Mouse (Mus musculus) kidney, adult 11 months (tissue): ENCODE data around the gene Otub1.

Source experiments
- DNase-seq: peaks from one replicate; pipeline ENCODE4 v3.0.0; 2022

Gene Otub1

DNA sequence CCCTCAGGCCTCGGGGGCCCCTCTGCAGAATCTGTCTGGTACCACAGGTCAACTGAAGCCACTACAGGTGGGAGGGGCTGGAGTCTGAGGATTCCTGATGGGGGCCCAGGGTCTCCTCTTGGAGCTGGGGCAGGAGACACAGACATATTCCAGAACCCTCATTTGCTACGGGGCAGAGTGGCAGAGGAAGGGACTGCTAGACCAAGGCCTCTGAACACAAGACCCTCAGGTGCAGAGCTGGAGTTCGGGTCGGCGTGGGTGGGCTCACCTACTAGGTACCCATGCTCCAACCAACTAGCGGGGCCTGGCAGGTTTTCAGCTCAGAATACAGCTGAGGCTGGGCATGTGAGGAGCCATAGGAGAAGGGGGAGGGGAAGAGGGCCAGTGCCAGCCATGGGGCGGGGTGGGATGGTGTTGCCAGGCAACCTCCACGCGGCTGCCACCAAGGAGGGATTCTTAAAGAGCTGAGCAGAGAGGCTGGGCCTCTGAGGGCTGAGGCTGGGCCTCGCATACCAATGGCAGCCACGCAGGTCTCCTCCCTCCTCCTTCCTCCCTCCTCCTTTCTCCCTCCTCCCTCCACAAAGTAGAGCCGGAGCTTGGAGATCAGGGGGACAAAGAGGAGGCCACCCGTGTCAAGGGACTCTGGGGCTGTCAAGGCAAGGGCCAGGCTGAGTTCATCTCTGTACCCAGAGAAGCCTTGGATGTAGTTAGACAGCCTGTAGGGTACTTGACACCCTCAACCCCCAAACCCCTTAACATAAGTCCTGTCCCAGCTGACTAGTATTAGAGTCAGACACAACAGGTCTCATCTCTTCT lies 33.9 kb downstream of the Otub1 start:
- DNase-seq: peak; percentile 78

DNA sequence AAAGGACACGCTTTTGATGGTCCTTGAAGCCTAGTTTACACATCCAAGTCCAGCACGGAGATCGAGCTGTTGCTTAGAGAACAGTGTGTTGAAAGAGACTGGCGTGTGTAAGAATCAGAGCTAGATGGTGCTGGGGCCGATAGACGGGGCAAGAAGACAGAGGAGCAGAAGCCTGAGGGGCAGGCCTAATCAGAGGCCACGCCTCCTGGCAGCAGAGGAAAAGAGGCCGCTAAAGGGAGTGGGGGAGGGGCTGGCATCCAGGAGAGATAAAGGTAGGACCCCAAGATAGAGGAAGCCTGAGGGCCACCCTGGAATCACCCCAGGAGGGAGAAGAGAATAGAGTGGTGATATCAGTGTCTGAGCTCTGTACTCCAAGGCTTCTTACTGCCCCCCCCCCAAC lies 34.7 kb downstream of the Otub1 start:
- DNase-seq: no peak

DNA sequence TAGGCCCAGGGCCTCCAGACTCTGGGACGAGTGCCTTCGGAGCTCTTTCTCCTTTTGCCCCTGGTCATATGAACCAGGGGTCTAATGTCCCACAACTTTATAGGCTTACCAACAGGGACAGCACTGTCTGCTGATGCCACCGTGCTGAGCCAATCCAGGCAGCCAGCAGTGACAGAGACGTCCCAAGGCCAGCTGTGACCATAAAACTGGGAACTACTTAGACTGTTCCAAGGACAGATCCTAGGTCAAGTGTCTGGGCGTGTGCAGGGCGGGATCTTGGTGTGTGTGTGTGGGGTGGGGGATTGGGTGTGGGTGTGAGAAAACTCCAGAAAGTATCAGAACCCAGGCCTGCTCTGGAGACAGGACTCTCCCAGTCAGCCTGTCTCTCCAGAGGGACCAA lies 35.2 kb downstream of the Otub1 start:
- DNase-seq: no peak

DNA sequence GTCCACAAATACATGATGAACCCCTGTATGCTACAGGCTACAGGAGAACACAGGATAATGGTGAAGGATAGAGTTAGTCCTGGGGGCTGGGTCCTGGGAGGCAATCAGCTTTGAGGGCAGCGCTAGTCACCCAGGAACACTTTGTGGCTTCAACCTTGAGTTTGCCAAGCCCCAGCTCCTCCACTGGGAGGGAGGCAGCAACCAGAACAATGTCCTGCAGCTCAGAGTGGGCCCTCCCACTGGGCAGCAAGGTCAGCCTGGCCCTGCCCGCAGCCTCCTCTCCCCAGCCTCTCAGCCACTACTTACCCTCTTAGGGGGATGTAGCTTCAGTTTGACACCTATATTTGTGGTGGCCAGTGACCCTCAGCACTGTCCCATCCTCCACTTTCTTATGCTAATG lies 37.7 kb downstream of the Otub1 start:
- no peak for DNase-seq

DNA sequence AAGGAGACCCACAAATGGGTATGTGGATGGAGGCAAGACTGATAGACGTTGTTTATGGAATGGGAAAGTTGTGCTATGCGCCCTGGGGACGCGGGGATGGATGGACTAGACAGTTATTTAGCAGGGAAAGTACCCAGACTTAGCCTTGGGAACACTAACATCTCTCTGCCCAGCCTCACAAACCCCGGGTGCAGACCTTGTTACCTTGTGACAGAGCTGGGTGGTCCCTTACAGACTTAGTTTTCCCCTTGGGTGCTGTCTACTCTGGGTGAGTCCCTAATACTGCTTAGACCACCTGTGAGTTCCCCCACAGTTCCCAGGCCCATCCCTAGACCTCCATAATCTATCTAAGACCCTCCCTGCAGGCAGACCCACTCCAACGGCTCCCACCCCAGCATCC lies 39.3 kb downstream of the Otub1 start:
- DNase-seq: no peak

DNA sequence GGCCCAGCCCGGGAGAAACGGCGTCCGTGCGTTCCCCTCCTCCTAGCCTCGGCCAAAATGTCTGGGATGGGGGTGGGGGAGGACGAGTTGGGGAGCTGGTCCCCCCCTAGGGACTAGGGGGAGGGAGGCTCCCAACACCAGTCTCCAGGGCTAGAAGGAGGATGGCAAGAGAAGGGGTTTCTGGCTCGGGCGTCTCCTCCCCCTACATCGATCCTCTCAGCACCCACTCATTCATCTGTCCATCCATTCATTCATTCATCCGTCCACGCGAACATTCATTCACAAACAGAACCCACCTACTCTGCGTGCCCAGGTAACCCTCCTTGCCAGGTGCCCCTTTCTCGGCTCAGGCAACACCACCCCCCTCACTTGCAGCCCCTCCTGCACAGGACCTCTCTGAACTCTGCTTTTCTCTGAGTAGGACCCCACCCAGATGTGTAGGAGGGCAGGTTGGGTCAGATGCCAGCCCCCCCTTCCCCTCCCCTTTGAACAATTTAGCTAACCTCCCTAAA lies 39.9 kb downstream of the Otub1 start:
- DNase-seq: no peak

DNA sequence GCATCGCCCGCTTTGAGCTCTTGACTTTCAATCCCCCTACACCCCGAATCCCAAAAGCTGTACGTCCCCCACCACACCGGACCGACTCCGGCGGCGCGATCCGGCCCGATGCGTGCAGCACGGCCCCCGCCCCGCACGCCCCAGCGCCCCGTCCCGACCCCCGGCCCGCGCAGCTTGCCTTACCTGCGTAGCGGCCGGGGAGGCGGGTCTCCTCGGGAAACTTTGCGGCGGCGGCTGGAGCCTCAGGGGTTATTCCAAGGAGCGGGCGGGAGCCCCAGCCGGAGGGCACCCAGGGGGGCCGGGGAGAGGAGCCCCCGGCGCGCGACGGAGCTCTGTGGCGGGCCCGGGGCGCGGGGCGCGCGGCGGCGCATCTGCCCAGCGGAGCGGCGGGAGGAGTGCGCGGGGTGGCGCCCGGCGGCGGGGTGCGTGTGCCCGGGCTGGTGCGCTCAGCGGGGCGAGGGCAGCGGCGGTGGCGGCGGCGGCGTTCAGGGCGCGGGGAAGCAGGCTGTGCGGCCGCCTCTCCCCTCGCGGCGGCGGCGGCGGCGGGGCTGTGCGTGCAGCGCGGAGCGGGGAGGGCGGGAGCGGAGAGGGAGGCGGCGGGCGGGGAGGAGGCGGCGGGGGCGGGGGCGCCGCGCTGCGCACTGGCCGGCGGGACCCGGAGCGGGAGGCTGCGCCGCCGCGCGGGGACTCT lies 40.5 kb downstream of the Otub1 start:
- no peak for DNase-seq

DNA sequence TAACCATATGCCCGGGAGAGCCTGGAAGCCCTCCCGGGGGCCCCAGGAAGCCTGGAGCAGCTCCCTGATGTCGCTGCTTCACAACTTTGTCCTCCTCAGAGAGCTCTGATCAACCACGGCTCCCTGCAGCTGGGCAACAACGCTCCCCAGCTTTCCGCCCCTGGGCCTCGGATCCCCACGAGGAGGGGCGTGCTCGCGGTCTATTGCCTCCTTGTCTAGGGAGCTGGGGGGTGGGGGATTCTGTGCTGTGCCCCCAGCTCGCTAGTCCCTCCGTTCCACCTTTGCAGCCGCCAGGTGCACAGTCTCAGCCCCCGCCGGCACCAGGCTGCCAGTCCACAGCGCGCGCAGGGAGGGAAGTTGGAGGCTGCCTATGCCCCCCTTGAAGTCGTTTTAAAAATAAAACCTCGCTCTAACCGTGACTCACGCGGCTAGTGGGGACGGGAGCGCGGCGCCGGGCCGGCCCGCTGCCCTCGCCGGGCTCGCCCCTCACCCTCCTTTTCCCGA lies 41.2 kb downstream of the Otub1 start:
- no peak for DNase-seq

DNA sequence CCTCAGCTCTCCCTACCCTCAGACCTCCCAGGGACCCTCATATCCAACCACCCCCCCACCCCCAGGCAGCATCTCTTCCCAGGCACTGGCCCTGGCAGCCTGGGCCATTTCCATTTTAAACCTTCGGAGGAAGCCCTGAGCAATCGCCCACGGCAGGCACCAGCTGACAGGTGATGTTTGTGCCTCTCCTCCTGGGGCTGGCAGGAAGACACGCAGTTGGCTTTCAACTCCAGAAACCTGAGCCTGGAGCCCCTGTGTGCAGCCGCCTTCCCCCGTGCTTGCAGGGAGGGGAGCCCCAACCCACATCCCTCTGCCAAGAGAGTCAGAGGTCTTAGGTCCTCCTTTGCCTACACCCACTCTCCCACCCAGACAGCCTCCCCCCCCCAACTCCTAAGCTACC lies 41.9 kb downstream of the Otub1 start:
- no peak for DNase-seq

DNA sequence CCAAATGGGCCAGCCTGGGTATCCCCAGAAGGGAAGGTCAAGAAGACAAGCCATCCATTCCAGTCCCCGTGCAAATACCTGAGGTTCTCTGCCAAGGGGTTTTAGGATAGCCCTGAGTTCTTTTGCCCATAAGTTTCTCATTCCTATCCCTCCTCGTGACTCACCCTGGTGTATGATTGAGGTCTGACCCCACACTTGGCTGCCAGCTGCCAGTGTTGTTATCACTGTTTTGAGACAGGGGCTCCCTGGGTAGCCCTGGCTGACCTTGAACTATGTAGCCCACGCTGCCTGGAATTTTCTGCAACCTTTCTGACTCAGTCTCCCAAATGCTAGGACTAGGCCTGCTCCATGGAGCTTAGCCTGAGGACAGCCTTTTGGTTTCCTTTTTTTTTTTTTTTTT lies 45.1 kb downstream of the Otub1 start:
- no peak for DNase-seq

DNA sequence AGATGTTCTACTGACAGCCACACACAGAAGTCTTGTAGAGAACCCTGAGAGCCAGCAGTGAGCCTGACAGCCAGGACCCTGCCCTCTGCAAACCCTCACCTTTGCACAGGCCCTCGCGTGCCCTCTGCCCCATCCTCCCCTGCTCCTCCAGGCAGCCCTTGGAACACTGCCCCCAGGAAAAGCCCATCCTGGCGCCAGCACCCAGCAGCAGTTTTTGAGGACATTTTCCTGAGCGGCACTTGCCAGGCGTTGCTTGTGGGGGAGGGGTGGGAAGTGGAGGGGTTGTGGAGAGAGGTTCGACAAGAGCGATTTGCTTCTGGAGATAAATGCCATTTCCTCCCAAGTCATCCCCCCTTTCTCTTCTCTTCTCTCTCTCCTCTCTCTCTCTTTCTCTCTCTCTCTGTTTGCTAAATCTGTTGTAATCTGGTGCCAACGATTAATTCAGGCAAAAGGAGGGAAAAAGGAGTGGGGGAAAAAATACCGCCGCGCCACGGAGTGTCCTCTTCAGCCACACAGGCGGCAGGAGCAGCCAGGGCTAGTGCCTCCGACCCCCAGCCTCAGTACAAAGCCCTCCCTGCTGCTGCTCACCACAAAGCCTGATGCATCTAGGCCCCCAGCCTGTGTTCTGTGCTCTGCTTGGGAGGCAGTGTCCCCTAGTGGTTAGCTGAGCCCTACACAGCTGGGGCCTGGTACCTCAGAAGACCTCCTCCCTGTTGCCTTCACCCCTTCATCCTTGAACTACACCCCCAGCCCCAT lies 45.8 kb downstream of the Otub1 start:
- peak; percentile 82 for DNase-seq

DNA sequence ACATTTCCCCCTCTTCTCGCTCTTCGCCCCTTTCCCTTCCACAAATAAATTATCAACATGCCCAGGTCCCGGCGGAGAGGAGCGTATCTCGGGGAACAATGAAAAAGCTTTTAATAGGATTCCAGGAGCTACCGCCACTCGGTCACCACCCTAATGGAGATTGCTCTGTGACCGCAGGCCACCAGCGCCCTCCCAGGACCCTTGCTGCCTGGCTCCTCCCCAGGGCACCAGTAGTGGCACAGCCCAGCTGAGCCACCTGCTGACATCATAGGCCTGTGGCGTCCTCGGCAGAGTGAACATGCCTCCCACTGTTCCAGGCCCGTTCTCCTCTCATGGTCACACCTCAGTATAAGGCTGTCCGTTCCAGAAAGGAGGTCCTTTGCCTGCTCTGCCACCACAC lies 48.4 kb downstream of the Otub1 start:
- no peak for DNase-seq

DNA sequence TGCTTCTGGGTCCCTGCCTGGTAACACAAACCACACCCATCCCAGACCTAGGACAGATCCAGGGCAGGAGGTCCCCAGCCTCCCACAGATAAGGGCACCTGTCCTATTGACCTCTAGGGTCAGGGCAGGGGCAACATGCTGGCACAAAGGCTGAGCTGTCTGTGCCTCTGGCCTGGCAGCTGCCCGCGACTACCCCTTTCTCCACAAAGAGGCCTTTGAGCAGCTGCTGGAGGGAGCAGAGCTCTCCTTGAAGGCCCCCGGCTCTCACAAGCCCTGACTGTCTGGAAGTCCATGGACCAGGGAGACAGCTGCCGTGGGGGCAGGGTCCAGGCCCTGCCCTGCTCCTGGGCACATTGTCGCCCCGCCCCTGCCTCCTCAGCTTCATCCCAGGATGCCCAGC lies 50.9 kb downstream of the Otub1 start:
- no peak for DNase-seq

DNA sequence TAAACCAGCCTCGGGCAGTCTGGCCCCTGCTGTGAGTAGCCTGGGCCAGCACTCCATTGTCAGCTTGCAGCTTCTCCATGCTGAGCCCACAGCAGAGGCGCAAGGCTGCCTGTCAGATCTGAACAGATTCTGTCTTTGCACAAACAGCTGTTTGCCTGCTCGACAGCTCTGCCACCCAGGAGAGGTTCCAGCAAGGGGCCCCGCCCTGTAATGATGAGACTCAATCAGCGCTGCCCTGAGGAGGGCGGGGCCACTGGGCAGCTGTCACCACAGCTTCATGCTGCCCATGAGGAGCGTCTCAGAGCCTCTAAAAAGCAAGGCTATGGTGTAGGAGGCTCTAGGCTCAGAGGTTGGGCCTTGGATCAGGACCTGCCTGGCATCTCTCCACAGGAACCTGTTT lies 52.9 kb downstream of the Otub1 start:
- DNase-seq: no peak

DNA sequence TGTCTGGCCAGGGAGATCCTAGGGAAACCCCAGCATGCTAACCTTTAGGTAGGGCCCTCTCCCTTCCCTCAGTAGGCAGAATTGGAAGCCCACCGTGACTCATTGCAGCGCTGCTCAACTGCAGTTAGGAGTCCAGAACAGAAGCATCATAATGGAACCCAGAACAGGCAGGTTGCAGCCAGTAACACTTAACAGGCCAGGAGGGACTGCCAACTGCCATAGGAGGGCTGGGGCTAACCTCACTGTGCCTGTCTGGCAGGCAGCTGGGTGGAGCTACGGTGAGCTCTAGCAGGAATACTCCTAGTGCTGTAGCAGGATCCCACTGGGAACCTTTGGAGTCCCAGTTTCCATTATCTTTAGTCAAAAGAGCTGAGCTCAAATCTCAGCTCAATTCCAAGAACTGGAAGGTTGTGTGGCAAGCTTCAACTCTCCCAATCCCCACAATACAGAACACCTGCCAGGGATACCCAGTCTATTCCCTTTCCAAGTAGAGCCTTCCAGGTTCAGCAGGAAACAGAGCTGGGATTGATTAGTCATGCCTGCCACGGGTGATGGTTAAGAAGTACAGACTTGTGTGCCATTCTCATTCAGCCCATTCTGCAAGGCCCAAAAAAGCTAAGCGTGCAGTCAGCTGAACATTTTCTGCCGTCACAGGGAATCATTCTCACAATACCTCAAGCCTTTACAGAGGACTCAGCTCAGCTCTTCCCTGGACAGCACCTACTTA lies 54.0 kb downstream of the Otub1 start:
- no peak for DNase-seq

DNA sequence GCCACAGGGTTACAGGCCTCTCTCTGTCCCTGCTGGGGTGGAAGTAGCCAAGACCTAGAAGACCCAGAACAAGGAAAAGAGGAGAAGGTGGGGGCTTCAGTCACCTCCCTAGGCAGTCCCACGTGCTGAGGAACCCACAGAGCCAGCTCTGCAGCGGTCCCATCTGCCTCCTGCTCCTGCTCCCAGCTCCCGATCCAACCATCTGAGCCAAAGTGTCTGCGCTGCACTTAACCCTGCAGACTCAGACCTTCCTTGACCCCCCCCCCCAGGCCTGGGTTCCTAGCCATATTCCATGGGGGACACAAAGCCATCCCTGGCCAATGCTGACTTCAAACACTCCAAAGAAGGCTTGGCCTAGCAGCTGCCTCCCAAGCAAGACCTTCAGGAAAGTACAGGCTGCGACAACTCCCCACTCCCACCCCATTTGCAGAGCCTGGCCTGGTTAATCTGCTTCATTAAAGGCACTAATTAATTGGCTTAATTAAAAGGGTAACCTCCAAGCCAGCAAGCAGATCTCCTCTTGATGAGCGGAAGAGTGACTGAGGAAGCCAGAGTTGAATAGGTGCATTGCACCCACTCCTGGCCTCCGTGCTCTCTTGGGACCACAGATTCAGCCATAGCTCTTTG lies 54.7 kb downstream of the Otub1 start:
- no peak for DNase-seq

DNA sequence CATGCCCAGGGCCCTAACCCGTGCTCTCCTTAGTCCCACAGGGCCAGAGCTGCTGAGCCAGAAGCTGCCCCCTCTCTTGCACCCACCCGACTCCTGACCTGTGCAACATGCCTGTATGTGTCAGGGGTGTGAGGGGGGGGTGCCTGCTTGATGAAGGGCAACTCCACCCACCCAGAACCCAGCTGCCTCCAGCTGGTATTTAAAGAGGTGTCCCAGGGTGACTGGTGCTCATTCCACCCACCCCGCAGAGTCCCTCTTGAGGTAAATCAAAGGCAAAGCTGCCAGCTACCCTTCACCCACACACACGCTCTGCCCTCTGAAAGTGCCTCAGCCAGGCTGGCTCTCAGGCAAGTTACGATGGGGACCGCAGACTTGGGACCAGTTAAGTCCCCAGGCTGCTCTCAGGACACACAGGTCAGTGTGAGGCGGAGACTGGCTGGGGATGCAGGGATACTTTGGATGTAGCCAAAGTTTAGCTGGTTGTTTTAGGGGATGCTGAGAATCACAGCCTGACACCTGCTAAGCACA lies 56.9 kb downstream of the Otub1 start:
- DNase-seq: no peak

DNA sequence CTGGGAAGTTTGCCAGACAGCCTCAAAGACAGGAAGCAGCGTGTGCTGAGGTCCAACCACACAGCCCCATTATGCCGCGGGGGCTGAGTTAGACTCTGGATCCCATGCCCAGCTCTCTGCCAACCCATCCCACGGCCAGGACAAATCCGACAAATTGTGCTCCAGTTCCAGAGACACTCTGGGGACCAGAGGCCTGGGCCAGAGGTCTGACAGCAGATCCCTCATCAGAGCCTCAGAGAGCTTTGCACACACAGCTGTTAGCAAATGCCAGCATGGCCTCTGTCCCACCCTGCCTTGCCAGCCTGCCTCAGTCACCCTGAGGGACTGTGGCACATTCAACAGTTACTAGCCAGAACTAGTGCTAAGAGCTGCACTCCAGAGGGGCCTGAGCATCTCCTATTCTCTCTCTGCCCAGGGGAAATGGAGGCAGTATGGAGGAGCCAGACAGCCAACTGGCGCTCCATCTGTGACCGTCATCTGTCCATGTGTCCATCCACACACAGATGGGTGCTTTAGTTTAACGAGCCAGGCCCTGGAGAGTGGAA lies 57.5 kb downstream of the Otub1 start:
- no peak for DNase-seq
